Mouse (Mus musculus): ENCODE measurements around the gene Ube2d3. TPM values are rescaled to one million over a fixed set of nuclear protein-coding genes. Genes with fewer than 3 reads are reported as not detected.
"Not testable (repeated sequence)": the region's sequence is repeated elsewhere in the genome, so short reads cannot be mapped to it uniquely, and the experiment has no call there.

Gene Ube2d3
- total and polyA plus RNA-seq, 3 experiments: 590 to 1,803 (median 1,178) TPM

- DNase-seq (ENCODE audit: extremely low read depth): no peak
- Histone ChIP-seq H3K27me3 (replicated peaks) (no peaks in the 10 kb centered on the region), H3K4me2 (ENCODE audit: insufficient read depth, low read depth, poor library complexity, severe bottlenecking) (no peak overlapping the region), H3K4me3 (replicated peaks in 1 of 3; ENCODE audit: low read depth in 2 of 3, low read length in 2 of 3, poor library complexity in 1 of 3) (no peak overlapping the region), H3K27ac (ENCODE audit: insufficient read depth, low read depth) (no peak overlapping the region), H3K9ac (ENCODE audit: insufficient read depth, low read depth) (no peak overlapping the region), H3K36me3 (replicated peaks in 1 of 2; ENCODE audit: control insufficient read depth in 1 of 2, insufficient read depth in 1 of 2, low read length in 1 of 2) (peaks cover 0 to 45% of the 10 kb centered on the region in 2 experiments), H3K4me1 (ENCODE audit: control insufficient read depth in 1 of 2, insufficient read depth in 2 of 2) (peaks cover 3 to 21% of the 10 kb centered on the region in 2 experiments), H3K79me2 (replicated peaks; ENCODE audit: control insufficient read depth, extremely low read depth, insufficient read depth, poor library complexity, severe bottlenecking) (peaks cover 8% of the 10 kb centered on the region), H3K9me3 (replicated peaks; ENCODE audit: low read length) (peaks cover 14% of the 10 kb centered on the region)
- dilution Hi-C loops (cut with MboI; ENCODE audit: extremely low pct_ligation_motif_present, extremely low pct_unique_long_range_greater_than_20kb, low sequenced_read_pairs) (no loop called here), in situ Hi-C loops (cut with MboI; ENCODE audit: low pct_ligation_motif_present, low pct_unique_long_range_greater_than_20kb, low sequenced_read_pairs) (no loop called here)
- no peak for TF ChIP-seq USF2 (conservative IDR thresholded peaks at IDR 0.05; ENCODE audit: low read depth, low read length)
- TF ChIP-seq UBTF (IDR thresholded peaks at IDR 0.05; ENCODE audit: low read depth, low read length): no peak
- no peak for TF ChIP-seq EP300 (IDR thresholded peaks at IDR 0.05; ENCODE audit: low read length)
- TF ChIP-seq CHD1 (IDR thresholded peaks at IDR 0.05; ENCODE audit: low read depth, low read length): no peak
- TF ChIP-seq MYC (IDR thresholded peaks at IDR 0.05; ENCODE audit: low read depth, low read length): no peak
- no peak for TF ChIP-seq MXI1 (IDR thresholded peaks at IDR 0.05; ENCODE audit: low read depth, low read length)
These were observed 52.0 kb downstream of the Ube2d3 start for GRCm38 (mm10) chr3:135489865-135490520.

- Histone ChIP-seq H3K79me2 (replicated peaks; ENCODE audit: control insufficient read depth, extremely low read depth, insufficient read depth, poor library complexity, severe bottlenecking) (peaks cover 7% of the 10 kb centered on the region), H3K27me3 (replicated peaks) (no peaks in the 10 kb centered on the region), H3K4me1 (ENCODE audit: control insufficient read depth in 1 of 2, insufficient read depth in 2 of 2) (peaks cover 3 to 18% of the 10 kb centered on the region in 2 experiments; a peak in 3 of 4 replicates), H3K36me3 (replicated peaks in 1 of 2; ENCODE audit: control insufficient read depth in 1 of 2, insufficient read depth in 1 of 2, low read length in 1 of 2) (peaks cover 0 to 45% of the 10 kb centered on the region in 2 experiments), H3K4me2 (ENCODE audit: insufficient read depth, low read depth, poor library complexity, severe bottlenecking) (no peak overlapping the region), H3K9me3 (replicated peaks; ENCODE audit: low read length) (peaks cover 14% of the 10 kb centered on the region), H3K9ac (ENCODE audit: insufficient read depth, low read depth) (no peak overlapping the region), H3K27ac (ENCODE audit: insufficient read depth, low read depth) (no peak overlapping the region), H3K4me3 (replicated peaks in 1 of 3; ENCODE audit: low read depth in 2 of 3, low read length in 2 of 3, poor library complexity in 1 of 3) (no peak overlapping the region)
- TF ChIP-seq PAX5 (IDR thresholded peaks at IDR 0.05; ENCODE audit: low read length) (no peak), CHD2 (IDR thresholded peaks at IDR 0.05; ENCODE audit: low read length) (no peak), HCFC1 (IDR thresholded peaks at IDR 0.05; ENCODE audit: low read depth, low read length) (no peak)
- in situ Hi-C loops (cut with MboI; ENCODE audit: low pct_ligation_motif_present, low pct_unique_long_range_greater_than_20kb, low sequenced_read_pairs): no loop called here
- dilution Hi-C loops (cut with MboI; ENCODE audit: extremely low pct_ligation_motif_present, extremely low pct_unique_long_range_greater_than_20kb, low sequenced_read_pairs): no loop called here
- no peak for DNase-seq (ENCODE audit: extremely low read depth)
These were observed 53.2 kb downstream of the Ube2d3 start for GRCm38 (mm10) chr3:135491102-135491501.

GRCm38 (mm10) chr3:135493320-135493719 lies 55.4 kb downstream of the Ube2d3 start:
- H3K79me2 ChIP-seq (replicated peaks; ENCODE audit: control insufficient read depth, extremely low read depth, insufficient read depth, poor library complexity, severe bottlenecking); H3K9ac ChIP-seq (ENCODE audit: insufficient read depth, low read depth); H3K4me1 ChIP-seq (ENCODE audit: control insufficient read depth in 1 of 2, insufficient read depth in 2 of 2); H3K27me3 ChIP-seq (replicated peaks); DNase-seq (ENCODE audit: extremely low read depth); in situ Hi-C loops (cut with MboI; ENCODE audit: low pct_ligation_motif_present, low pct_unique_long_range_greater_than_20kb, low sequenced_read_pairs); H3K27ac ChIP-seq (ENCODE audit: insufficient read depth, low read depth); H3K4me3 ChIP-seq (replicated peaks in 1 of 3; ENCODE audit: low read depth in 2 of 3, low read length in 2 of 3, poor library complexity in 1 of 3); H3K4me2 ChIP-seq (ENCODE audit: insufficient read depth, low read depth, poor library complexity, severe bottlenecking); dilution Hi-C loops (cut with MboI; ENCODE audit: extremely low pct_ligation_motif_present, extremely low pct_unique_long_range_greater_than_20kb, low sequenced_read_pairs): not testable (repeated sequence)
- peaks cover 18% of the 10 kb centered on the region for H3K9me3 ChIP-seq (replicated peaks; ENCODE audit: low read length)
- TF ChIP-seq MAFK (IDR thresholded peaks at IDR 0.05; ENCODE audit: insufficient replicate concordance, low read length): peak; percentile 62; the same call in 1 of the 2 replicates
- H3K36me3 ChIP-seq (replicated peaks in 1 of 2; ENCODE audit: control insufficient read depth in 1 of 2, insufficient read depth in 1 of 2, low read length in 1 of 2): peaks cover 0 to 38% of the 10 kb centered on the region in 2 experiments
